ENCODE assay signal across 11 mouse cellular contexts in genomic region chr11:97611076-97611475, GRCm38 (mm10). TPM values are rescaled to one million over a fixed set of nuclear protein-coding genes. Genes with fewer than 3 reads are reported as not detected.
DNase-seq lines count a peak whose midpoint lies in the region; ATAC-seq lines count a peak whose summit lies in the region.
"Had no signal": no experiment of that assay in that cellular context is flagged by ENCODE, and none has a peak within 500 bp of the region (broad histone marks: within the 10 kb centered on the region; RNA-seq: fewer than 3 reads in every experiment).

No protein-coding gene starts in this region.

- DNase-seq in forebrain, embryonic 10.5 days (ENCODE audit: extremely low spot score, low spot score), result no peak
- DNase-seq in ovary, adult 18-20 months (ENCODE audit: low spot score), result peak; percentile 28
- DNase-seq in ovary, postnatal 10 days (ENCODE audit: low spot score), result no peak
- peak; percentile 25 for DNase-seq in left cerebral cortex, postnatal 4 days
- no peak for DNase-seq in T-cell, adult 2 months (ENCODE audit: low spot score)

- H3K4me1 ChIP-seq in forebrain, embryonic 10.5 days, result no peaks in the 10 kb centered on the region
- H3K4me1 ChIP-seq in forebrain, embryonic 15.5 days, result peaks cover 8% of the 10 kb centered on the region
- H3K4me1 ChIP-seq in midbrain, embryonic 13.5 days (replicated peaks), result no peaks in the 10 kb centered on the region
- H3K4me1 ChIP-seq: heart, embryonic 12.5 days; limb, embryonic 13.5 days; megakaryocyte, embryonic 14.5 days had no signal

- no peak overlapping the region for H3K9ac ChIP-seq in forebrain, embryonic 15.5 days (replicated peaks)
- H3K9ac ChIP-seq in midbrain, embryonic 13.5 days (replicated peaks), result no peak overlapping the region
- H3K9ac ChIP-seq: heart, embryonic 12.5 days; limb, embryonic 13.5 days had no signal

- no peak overlapping the region for H3K4me2 ChIP-seq in forebrain, embryonic 15.5 days (replicated peaks)
- H3K4me2 ChIP-seq in midbrain, embryonic 13.5 days (replicated peaks), result no peak overlapping the region
- H3K4me2 ChIP-seq: heart, embryonic 12.5 days; limb, embryonic 13.5 days had no signal

- intact Hi-C loops in left cerebral cortex, postnatal 4 days (cut with DNase I), result no loop called here

- no peaks in the 10 kb centered on the region for H3K36me3 ChIP-seq in forebrain, embryonic 10.5 days (replicated peaks)
- no peaks in the 10 kb centered on the region for H3K36me3 ChIP-seq in forebrain, embryonic 15.5 days
- no peaks in the 10 kb centered on the region for H3K36me3 ChIP-seq in midbrain, embryonic 13.5 days
- H3K36me3 ChIP-seq: heart, embryonic 12.5 days; limb, embryonic 13.5 days had no signal

- H3K27ac ChIP-seq in forebrain, embryonic 10.5 days, result 0 out of 2 replicates have a peak overlapping the region, but pooled peaks have one; percentile 22
- no peak overlapping the region for H3K27ac ChIP-seq in forebrain, embryonic 15.5 days (replicated peaks)
- H3K27ac ChIP-seq in midbrain, embryonic 13.5 days, result no peak overlapping the region
- H3K27ac ChIP-seq: limb, embryonic 13.5 days had no signal

- ATAC-seq in forebrain, embryonic 15.5 days (replicated peaks), result no peak
- ATAC-seq in monocyte, adult 5-6 weeks (replicated peaks; ENCODE audit: insufficient number of reproducible peaks, low FRiP score, low TSS enrichment, poor library complexity, severe bottlenecking), result no peak
- no peak for ATAC-seq in midbrain, embryonic 13.5 days

- H3K27me3 ChIP-seq in forebrain, embryonic 10.5 days (ENCODE audit: poor library complexity, severe bottlenecking), result peaks cover 12% of the 10 kb centered on the region
- H3K27me3 ChIP-seq in forebrain, embryonic 15.5 days, result no peaks in the 10 kb centered on the region
- H3K27me3 ChIP-seq in midbrain, embryonic 13.5 days, result no peaks in the 10 kb centered on the region

- 80% methylated on average over 8 of the region's 8 CpGs for WGBS in forebrain, embryonic 10.5 days
- WGBS in forebrain, embryonic 15.5 days, result 60% methylated on average over 8 of the region's 8 CpGs
- 87% methylated on average over 8 of the region's 8 CpGs for WGBS in midbrain, embryonic 13.5 days

- no peak overlapping the region for H3K4me3 ChIP-seq in forebrain, embryonic 10.5 days
- no peak overlapping the region for H3K4me3 ChIP-seq in forebrain, embryonic 15.5 days
- H3K4me3 ChIP-seq in midbrain, embryonic 13.5 days (replicated peaks), result no peak overlapping the region
- H3K4me3 ChIP-seq: heart, embryonic 12.5 days; limb, embryonic 13.5 days; megakaryocyte, embryonic 14.5 days had no signal

- no peaks in the 10 kb centered on the region for H3K9me3 ChIP-seq in forebrain, embryonic 10.5 days
- H3K9me3 ChIP-seq in forebrain, embryonic 15.5 days, result no peaks in the 10 kb centered on the region
- H3K9me3 ChIP-seq in midbrain, embryonic 13.5 days, result no peaks in the 10 kb centered on the region
- H3K9me3 ChIP-seq: heart, embryonic 12.5 days; limb, embryonic 13.5 days had no signal

RNA-seq across cellular contexts. Expression of gene Epop, which starts 18.4 kb away (rescaled TPM):
- 11.4 and 11.6 TPM in 2 replicates for polyA plus RNA-seq in forebrain, embryonic 10.5 days (2016; fragmentation: Nextera tagmentation; extraction: Ambion mirVana)
- 4.6 and 5.8 TPM in 2 replicates for polyA plus RNA-seq in forebrain, embryonic 15.5 days (2015; fragmentation: Nextera tagmentation; extraction: Ambion mirVana)
- 1 to 10 TPM; 5.6 to 6.3 TPM for total RNA-seq in left cerebral cortex, postnatal 4 days (2021)
- total RNA-seq in monocyte, adult 5-6 weeks (2017), result 0.75 to 1.8 TPM (median 0.95 TPM) in 3 replicates
- polyA plus RNA-seq in midbrain, embryonic 13.5 days (2015; fragmentation: Nextera tagmentation; extraction: Ambion mirVana), result 3.0 and 4.2 TPM in 2 replicates

RNA-seq across cellular contexts. Expression of gene Srcin1, which starts 35.1 kb away (rescaled TPM):
- 0.91 and 1.1 TPM in 2 replicates for polyA plus RNA-seq in forebrain, embryonic 10.5 days (2016; fragmentation: Nextera tagmentation; extraction: Ambion mirVana)
- polyA plus RNA-seq in forebrain, embryonic 15.5 days (2015; fragmentation: Nextera tagmentation; extraction: Ambion mirVana), result 10.8 and 11.6 TPM in 2 replicates
- 100 to 1,000 TPM; 163 to 177 TPM for total RNA-seq in left cerebral cortex, postnatal 4 days (2021)
- total RNA-seq in monocyte, adult 5-6 weeks (2017), result 0.10 to 0.58 TPM (median 0.21 TPM) in 3 replicates
- 7.0 and 8.5 TPM in 2 replicates for polyA plus RNA-seq in midbrain, embryonic 13.5 days (2015; fragmentation: Nextera tagmentation; extraction: Ambion mirVana)
- polyA plus RNA-seq: heart, embryonic 12.5 days had no signal

RNA-seq across cellular contexts. Expression of gene Mllt6, which starts 52.1 kb away (rescaled TPM):
- 1.5 and 2.5 TPM in 2 replicates for polyA plus RNA-seq in forebrain, embryonic 10.5 days (2016; fragmentation: Nextera tagmentation; extraction: Ambion mirVana)
- 4.3 and 4.7 TPM in 2 replicates for polyA plus RNA-seq in forebrain, embryonic 15.5 days (2015; fragmentation: Nextera tagmentation; extraction: Ambion mirVana)
- total RNA-seq in left cerebral cortex, postnatal 4 days (2021), result 10 to 100 TPM; 60.2 to 67.1 TPM
- total RNA-seq in monocyte, adult 5-6 weeks (2017), result 34.4 to 77.7 TPM (median 40.4 TPM) in 3 replicates
- polyA plus RNA-seq in midbrain, embryonic 13.5 days (2015; fragmentation: Nextera tagmentation; extraction: Ambion mirVana), result 3.1 and 3.9 TPM in 2 replicates

Comparison
In these comparisons a context has a peak if more than half of its experiments do, and no peak if none do; other contexts are left out.
1. DNase-seq: peak in ovary, adult 18-20 months (single experiment) and left cerebral cortex, postnatal 4 days (single experiment); none in forebrain, embryonic 10.5 days (single experiment), ovary, postnatal 10 days (single experiment) and T-cell, adult 2 months (single experiment).